Mouse (Mus musculus) heart, embryonic 11.5 days (tissue): Measurements from ENCODE around the gene Sstr3. TPM values are rescaled to one million over a fixed set of nuclear protein-coding genes. Genes with fewer than 3 reads are reported as not detected.

ENCODE experiments used
- ATAC-seq: fragments of 200-750 bp; cut with Nextera tagmentation; replicated peaks from 2 replicates; pipeline ENCODE4 v1.8.0; 2017; ENCODE audit warnings: moderate library complexity; ENCODE audit not compliant: insufficient number of reproducible peaks, low FRiP score, low TSS enrichment
- H3K27ac ChIP-seq: fragments of 300-500 bp; sonication (generic); 2 replicates; pipeline ENCODE4 v1.5.1; 2014; ENCODE audit warnings: mild to moderate bottlenecking, low read depth, low read length
- H3K27me3 ChIP-seq: fragments of 300-500 bp; sonication (generic); 2 replicates; pipeline ENCODE4 v1.6.1; 2014; ENCODE audit warnings: mild to moderate bottlenecking, low read length, mixed read lengths; ENCODE audit not compliant: control insufficient read depth, insufficient read depth
- H3K36me3 ChIP-seq: fragments of 300-500 bp; sonication (generic); 2 replicates; pipeline ENCODE4 v1.6.1; 2014; ENCODE audit warnings: mild to moderate bottlenecking, low read length, moderate library complexity, mixed read lengths; ENCODE audit not compliant: control insufficient read depth, insufficient read depth
- H3K4me1 ChIP-seq: fragments of 300-500 bp; sonication (generic); 2 replicates; pipeline ENCODE4 v1.6.1; 2014; ENCODE audit warnings: low read length; ENCODE audit not compliant: control insufficient read depth, insufficient read depth
- H3K4me2 ChIP-seq: fragments of 300-500 bp; sonication (generic); 2 replicates; pipeline ENCODE4 v1.6.1; 2014; ENCODE audit warnings: mild to moderate bottlenecking, moderate library complexity
- H3K4me3 ChIP-seq: fragments of 300-500 bp; sonication (generic); 2 replicates; pipeline ENCODE4 v1.5.1; 2014; ENCODE audit warnings: low read depth, low read length
- H3K9ac ChIP-seq: fragments of 300-500 bp; sonication (generic); 2 replicates; pipeline ENCODE4 v1.6.1; 2014; ENCODE audit warnings: mild to moderate bottlenecking, low read depth, low read length, moderate library complexity
- H3K9me3 ChIP-seq: fragments of 300-500 bp; sonication (generic); replicated peaks from 2 replicates; pipeline ENCODE4 v1.6.1; 2016; ENCODE audit warnings: low read length; ENCODE audit not compliant: control insufficient read depth
- WGBS: fragments of 180-500 bp; shearing (Covaris S2); extraction: QIAGEN DNeasy Blood & Tissue Kit; methylation state at CpG from one replicate; pipeline ENCODE4 v1.1.7; 2014; ENCODE audit not compliant: insufficient replicate concordance; 5-methylcytosine and 5-hydroxymethylcytosine counted together
- polyA plus RNA-seq: library from polyadenylated mRNA; unstranded; fragments of >200 nt; fragmentation: Nextera tagmentation; extraction: Ambion mirVana; gene quantifications from 2 replicates; pipeline ENCODE4 v1.2.1, GENCODE M21; 2014

Sstr3 gene
- polyA plus RNA-seq, 1 experiment from 2014 or later, result 0.04 TPM

GRCm38 (mm10) chr15:78508443-78508842 is 36.0 kb downstream of the Sstr3 start:
- Histone ChIP-seq H3K27me3 (no peaks in the 10 kb centered on the region), H3K9me3 (no peaks in the 10 kb centered on the region), H3K4me3 (no peak overlapping the region), H3K9ac (no peak overlapping the region), H3K4me2 (no peak overlapping the region), H3K36me3 (no peaks in the 10 kb centered on the region), H3K27ac (no peak overlapping the region), H3K4me1 (peaks cover 8% of the 10 kb centered on the region; the same call in 1 of the 2 replicates)
- no peak for ATAC-seq
- WGBS, result 53% methylated on average over 7 of the region's 7 CpGs

- H3K4me2 ChIP-seq, result no peak overlapping the region
- no peaks in the 10 kb centered on the region for H3K27me3 ChIP-seq
- no peak overlapping the region for H3K4me3 ChIP-seq
- no peak for ATAC-seq
- WGBS, result 78% methylated on average over 3 of the region's 3 CpGs
- H3K36me3 ChIP-seq, result no peaks in the 10 kb centered on the region
- H3K27ac ChIP-seq, result no peak overlapping the region
- no peak overlapping the region for H3K9ac ChIP-seq
- H3K9me3 ChIP-seq, result no peaks in the 10 kb centered on the region
- peaks cover 8% of the 10 kb centered on the region; the same call in 1 of the 2 replicates for H3K4me1 ChIP-seq
Measured at GRCm38 (mm10) chr15:78505541-78505940, 38.9 kb downstream of the Sstr3 start.

- no peak overlapping the region for H3K27ac ChIP-seq
- no peaks in the 10 kb centered on the region for H3K36me3 ChIP-seq
- H3K4me1 ChIP-seq, result peaks cover 3% of the 10 kb centered on the region; the same call in 1 of the 2 replicates
- no peak for ATAC-seq
- H3K9ac ChIP-seq, result no peak overlapping the region
- WGBS, result 80% methylated on average over 5 of the region's 5 CpGs
- no peaks in the 10 kb centered on the region for H3K9me3 ChIP-seq
- H3K27me3 ChIP-seq, result no peaks in the 10 kb centered on the region
- H3K4me2 ChIP-seq, result no peak overlapping the region
- no peak overlapping the region for H3K4me3 ChIP-seq
Measured at GRCm38 (mm10) chr15:78504816-78505215, 39.7 kb downstream of the Sstr3 start.

GRCm38 (mm10) chr15:78504013-78504412 is 40.5 kb downstream of the Sstr3 start:
- H3K9ac ChIP-seq, result no peak overlapping the region
- no peak overlapping the region for H3K4me2 ChIP-seq
- no peak overlapping the region for H3K27ac ChIP-seq
- no peaks in the 10 kb centered on the region; the same call in 1 of the 2 replicates for H3K4me1 ChIP-seq
- H3K9me3 ChIP-seq, result no peaks in the 10 kb centered on the region
- H3K27me3 ChIP-seq, result no peaks in the 10 kb centered on the region
- ATAC-seq, result no peak
- H3K36me3 ChIP-seq, result no peaks in the 10 kb centered on the region
- no peak overlapping the region for H3K4me3 ChIP-seq
- WGBS, result 72% methylated on average over 1 of the region's 1 CpGs

- Histone ChIP-seq H3K9ac (no peak overlapping the region), H3K4me3 (no peak overlapping the region), H3K27ac (no peak overlapping the region), H3K36me3 (no peaks in the 10 kb centered on the region), H3K27me3 (no peaks in the 10 kb centered on the region), H3K9me3 (no peaks in the 10 kb centered on the region), H3K4me1 (no peaks in the 10 kb centered on the region; the same call in 1 of the 2 replicates), H3K4me2 (no peak overlapping the region)
- WGBS, result 76% methylated on average over 18 of the region's 18 CpGs
- no peak for ATAC-seq
Measured at GRCm38 (mm10) chr15:78502437-78503132, 41.9 kb downstream of the Sstr3 start.

GRCm38 (mm10) chr15:78494968-78495406 is 49.5 kb downstream of the Sstr3 start, which contains the start of gene Il2rb:
TSS of gene Il2rb (minus strand) at chr15:78495271.
- Histone ChIP-seq H3K27ac (no peak within 1 kb of the TSS), H3K4me3 (no peak within 1 kb of the TSS), H3K9me3 (no peaks in the 10 kb centered on the region), H3K9ac (no peak within 1 kb of the TSS), H3K4me1 (no peaks in the 10 kb centered on the region), H3K4me2 (no peak within 1 kb of the TSS), H3K36me3 (no peaks in the 10 kb centered on the region), H3K27me3 (no peaks in the 10 kb centered on the region)
- 77% methylated on average over 9 of the region's 11 CpGs for WGBS
- ATAC-seq, result no peak

GRCm38 (mm10) chr15:78493401-78494010 is 51.0 kb downstream of the Sstr3 start:
- Histone ChIP-seq H3K36me3 (no peaks in the 10 kb centered on the region), H3K27me3 (no peaks in the 10 kb centered on the region), H3K4me2 (no peak overlapping the region), H3K4me3 (no peak overlapping the region), H3K4me1 (no peaks in the 10 kb centered on the region), H3K9ac (no peak overlapping the region), H3K27ac (no peak overlapping the region), H3K9me3 (no peaks in the 10 kb centered on the region)
- 78% methylated on average over 10 of the region's 10 CpGs for WGBS
- ATAC-seq, result no peak

- Histone ChIP-seq H3K36me3 (no peaks in the 10 kb centered on the region), H3K4me2 (no peak overlapping the region), H3K4me3 (no peak overlapping the region), H3K9me3 (no peaks in the 10 kb centered on the region), H3K27me3 (no peaks in the 10 kb centered on the region), H3K27ac (no peak overlapping the region), H3K9ac (no peak overlapping the region), H3K4me1 (no peaks in the 10 kb centered on the region)
- 78% methylated on average over 3 of the region's 3 CpGs for WGBS
- ATAC-seq, result no peak
Measured at GRCm38 (mm10) chr15:78491301-78491700, 53.2 kb downstream of the Sstr3 start.
